Mouse (Mus musculus): ENCODE data around the gene Fbxw20. TPM values are rescaled to one million over a fixed set of nuclear protein-coding genes. Genes with fewer than 3 reads are reported as not detected.
"Not testable (repeated sequence)": the region's sequence is repeated elsewhere in the genome, so short reads cannot be mapped to it uniquely, and the experiment has no call there.

The Fbxw20 gene
- not detected for total RNA-seq (2021)
- long read RNA-seq, experiment 1, result 0 reads
- long read RNA-seq, experiment 2, result 0 reads

DNA sequence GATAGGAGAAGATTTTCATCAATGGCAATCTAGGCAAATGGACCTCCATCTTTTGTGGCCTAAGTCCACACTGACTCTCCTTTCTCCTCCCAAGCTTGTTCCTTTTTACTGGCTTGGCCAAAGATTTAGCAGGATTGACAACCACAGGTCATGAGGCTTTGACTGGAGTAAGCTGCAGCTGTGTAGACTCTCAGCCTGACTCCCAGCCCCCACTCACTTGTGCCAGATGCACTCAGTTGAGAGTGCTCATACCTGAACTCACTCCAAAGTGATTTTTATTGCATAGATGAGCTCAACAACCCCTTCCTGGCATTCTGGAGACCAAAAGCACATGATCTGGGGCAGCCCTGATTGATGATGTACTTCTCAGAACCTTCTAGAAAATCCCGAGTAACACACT is at the start of gene Fbxw20:
Fbxw20 (minus strand) TSS at position 101 of the 400 bp plus-strand sequence.
- no peak for DNase-seq
- intact Hi-C loops (cut with DNase I; ENCODE audit: low total_unique reads), result no loop called here

- intact Hi-C loops (cut with DNase I; ENCODE audit: low total_unique reads), result no loop called here
These were observed 28.5 kb upstream of the Fbxw20 start for GRCm38 (mm10) chr9:109263041-109263440.

DNA sequence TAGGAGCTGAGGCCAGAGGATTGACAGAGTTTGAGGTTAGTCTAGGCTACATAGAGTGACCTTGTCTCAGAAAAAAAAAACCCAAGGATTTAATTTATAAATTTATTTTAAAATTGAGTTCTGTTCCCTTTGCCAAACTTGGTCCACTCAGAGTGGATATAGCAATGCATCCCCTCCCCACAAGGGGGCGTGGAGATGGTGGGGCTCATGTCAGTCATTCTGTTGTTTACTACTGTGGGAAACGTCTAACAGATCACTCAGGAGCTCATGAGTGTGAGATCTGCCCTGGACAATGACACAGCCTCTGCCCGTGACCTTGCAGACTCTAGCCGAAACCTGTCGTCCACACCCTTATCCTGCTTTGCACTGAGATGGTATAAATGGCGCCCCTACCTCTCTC is 16.1 kb downstream of the Fbxw20 start:
- intact Hi-C loops (cut with DNase I; ENCODE audit: low total_unique reads), result no loop called here
- DNase-seq, result no peak

More at GRCm38 (mm10) chr9:109263041-109263440, 28.5 kb upstream of the Fbxw20 start:
- no peak for DNase-seq

- DNase-seq; intact Hi-C loops (cut with DNase I; ENCODE audit: low total_unique reads): not testable (repeated sequence)
These were observed 33.2 kb downstream of the Fbxw20 start for GRCm38 (mm10) chr9:109201347-109201746.

GRCm38 (mm10) chr9:109200349-109200748 is 34.2 kb downstream of the Fbxw20 start:
- no peak for DNase-seq
- intact Hi-C loops (cut with DNase I; ENCODE audit: low total_unique reads), result no loop called here

DNA sequence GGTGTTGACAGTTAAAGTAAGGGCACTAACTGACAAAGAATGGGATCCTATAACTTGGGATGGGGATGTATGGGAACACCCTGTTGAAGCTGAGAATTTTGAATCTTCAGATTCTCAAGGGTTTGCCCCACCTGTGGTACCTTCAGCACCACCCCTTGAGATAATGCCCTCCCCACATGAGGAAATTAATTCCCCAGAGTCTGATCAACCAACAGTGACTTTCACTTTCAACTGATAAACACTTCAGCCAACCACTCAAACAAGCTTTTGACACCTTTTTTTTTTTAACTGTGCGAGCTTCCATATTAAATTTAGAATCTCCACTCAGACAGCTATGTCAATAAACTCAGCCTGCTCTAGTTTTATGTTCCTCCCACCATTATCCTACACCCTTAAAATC is 35.2 kb downstream of the Fbxw20 start:
- intact Hi-C loops (cut with DNase I; ENCODE audit: low total_unique reads), result no loop called here
- no peak for DNase-seq

DNA sequence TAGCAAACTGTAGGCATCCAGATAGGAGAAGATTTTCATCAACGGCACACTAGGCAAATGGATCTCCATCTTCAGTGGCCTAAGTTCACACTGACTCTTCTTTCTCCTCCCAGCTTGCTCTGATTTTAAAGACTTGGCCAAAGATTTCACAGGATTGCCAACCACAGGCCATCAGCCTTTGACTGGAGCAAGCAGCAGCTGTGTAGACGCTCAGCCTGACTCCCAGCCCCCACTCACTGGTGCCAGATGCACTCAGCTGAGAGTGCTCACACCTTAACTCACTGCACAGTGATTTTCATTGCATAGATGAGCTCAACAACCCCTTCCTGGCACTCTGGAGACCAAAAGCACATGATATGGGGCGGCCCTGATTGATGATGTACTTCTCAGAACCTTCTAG is 38.7 kb downstream of the Fbxw20 start, which contains the start of gene Fbxw13:
Fbxw13 (minus strand) TSS at position 101 of the 400 bp plus-strand sequence.
- intact Hi-C loops (cut with DNase I; ENCODE audit: low total_unique reads); DNase-seq: not testable (repeated sequence)

DNA sequence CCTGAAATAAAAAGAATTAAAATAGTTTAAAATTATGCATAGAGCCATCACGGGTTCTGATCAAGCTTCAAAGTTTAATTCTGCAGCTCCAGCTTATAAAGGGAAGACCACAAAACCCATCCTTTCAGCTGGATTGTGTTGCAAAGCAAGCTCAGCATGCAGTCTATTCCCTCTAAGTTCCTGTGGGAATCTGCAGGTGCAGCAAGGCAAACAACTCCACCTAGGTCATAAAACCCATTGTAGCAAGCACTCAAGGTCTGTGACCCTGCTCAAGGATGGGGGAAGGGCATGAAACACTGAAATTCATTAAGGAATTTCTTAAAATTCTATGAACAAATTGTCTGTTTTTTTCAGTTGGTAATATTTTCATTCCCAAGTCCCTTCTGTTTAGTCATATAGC is 57.3 kb downstream of the Fbxw20 start:
- intact Hi-C loops (cut with DNase I; ENCODE audit: low total_unique reads), result no loop called here
- DNase-seq, result no peak

DNA sequence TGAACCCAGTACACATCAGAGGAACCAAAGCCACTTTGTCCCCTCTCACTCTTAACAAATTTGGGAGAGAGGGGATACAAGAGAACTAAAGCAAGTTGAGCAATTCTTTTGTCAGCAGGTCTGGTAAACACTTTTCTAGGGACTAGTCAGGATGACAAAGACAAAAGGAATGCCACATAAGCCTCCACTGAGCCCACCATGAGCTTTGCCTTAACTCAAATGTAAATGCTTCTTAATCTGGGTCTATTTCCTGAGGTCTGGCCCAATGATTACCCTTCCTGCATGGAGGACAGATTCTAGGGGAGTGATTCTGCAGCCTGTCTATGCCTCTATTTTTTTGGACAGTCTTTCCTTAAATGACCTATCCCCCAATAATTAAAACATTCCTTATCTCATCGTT is 58.3 kb downstream of the Fbxw20 start:
- intact Hi-C loops (cut with DNase I; ENCODE audit: low total_unique reads), result no loop called here
- no peak for DNase-seq

Other genes with a start within 250 kb of the Fbxw20 start
- gene Ucn2, start 248.7 kb downstream of the Fbxw20 start, total RNA-seq (2021), result under 1 TPM; 0.40 to 0.53 TPM
- gene Pfkfb4, start 243.0 kb downstream of the Fbxw20 start, total RNA-seq (2021), result 10 to 100 TPM; 31.0 to 31.6 TPM
- gene Shisa5, start 196.2 kb downstream of the Fbxw20 start, total RNA-seq (2021), result 10 to 100 TPM; 24.4 to 26.3 TPM
- 10 to 100 TPM; 10.7 to 11.4 TPM for gene Trex1, start 175.0 kb downstream of the Fbxw20 start, total RNA-seq (2021)
- 1 to 10 TPM; 7.4 to 7.5 TPM for gene Atrip, start 160.6 kb downstream of the Fbxw20 start, total RNA-seq (2021)
- gene Ccdc51, start 152.3 kb downstream of the Fbxw20 start, total RNA-seq (2021), result 1 to 10 TPM; 7.3 to 7.8 TPM
- gene Tma7, start 152.2 kb downstream of the Fbxw20 start, total RNA-seq (2021), result 100 to 1,000 TPM; 184 to 190 TPM
- 1 to 10 TPM; 2.1 to 3.8 TPM for gene Plxnb1, start 139.4 kb downstream of the Fbxw20 start, total RNA-seq (2021)
- not detected for gene Fbxw21, start 72.7 kb downstream of the Fbxw20 start, total RNA-seq (2021)
- gene Fbxw13, start 38.8 kb downstream of the Fbxw20 start, total RNA-seq (2021), result not detected
- gene Fbxw14, start 52.9 kb upstream of the Fbxw20 start, total RNA-seq (2021), result not detected
- gene Fbxw28, start 104.9 kb upstream of the Fbxw20 start, total RNA-seq (2021), result not detected
- gene Fbxw22, start 169.5 kb upstream of the Fbxw20 start, total RNA-seq (2021), result not detected
- not detected for gene Fbxw16, start 214.4 kb upstream of the Fbxw20 start, total RNA-seq (2021)

Data from gastrocnemius, postnatal 14 days (tissue).